Mouse (Mus musculus) adrenal gland (tissue): ENCODE measurements around the gene Pou6f1.

Experiments used
- intact Hi-C: fragments of 180-260 bp; cut with DNase I; formaldehyde crosslinking; loops from one replicate; pipeline ENCODE4 v1.15.1; 2025
- microRNA-seq, 2 experiments: library from miRNA; unstranded; fragments of <30 nt; microRNA quantifications; one replicate each; pipeline ENCODE4; 2019

Pou6f1 gene

DNA sequence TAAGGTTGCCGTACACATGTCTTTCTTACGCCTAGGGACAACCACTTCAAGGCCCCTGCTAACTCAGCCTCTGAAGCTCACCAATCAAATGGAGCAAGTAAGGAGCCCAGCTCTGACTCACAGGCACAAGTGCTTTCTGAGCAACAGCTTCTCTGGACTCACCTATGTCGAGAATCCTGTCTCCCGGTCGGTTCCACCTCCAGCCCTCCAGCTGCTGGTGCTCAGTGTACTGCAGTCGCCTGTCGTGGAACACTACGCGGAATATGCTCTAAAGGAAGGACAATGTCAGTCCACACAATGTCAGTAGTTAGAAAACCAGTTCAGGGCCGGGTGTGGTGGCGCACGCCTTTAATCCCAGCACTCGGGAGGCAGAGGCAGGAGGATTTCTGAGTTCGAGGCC, 74.4 kb downstream of the Pou6f1 start:
- intact Hi-C loops: no loop called here

Small RNA genes lying within 50 kb of the gene (microRNA-seq; reads per million reads assigned to microRNA genes)
- gene Mir6961: 0 reads per million in 2 experiments
